ENCODE assay signal across 22 mouse cellular contexts in genomic region chr9:105739446-105739845, GRCm38 (mm10).
"Had no signal": no experiment of that assay in that cellular context is flagged by ENCODE, and none has a peak within 500 bp of the region (broad histone marks: within the 10 kb centered on the region; RNA-seq: fewer than 3 reads in every experiment).

No protein-coding gene starts in this region.

- H3K27me3 ChIP-seq: limb, embryonic 12.5 days; limb, embryonic 15.5 days; lung, embryonic 15.5 days; megakaryocyte, embryonic 14.5 days; midbrain, embryonic 13.5 days; neural tube, embryonic 13.5 days had no signal

- H3K4me3 ChIP-seq: limb, embryonic 12.5 days; limb, embryonic 15.5 days; lung, embryonic 15.5 days; megakaryocyte, embryonic 14.5 days; midbrain, embryonic 10.5 days; midbrain, embryonic 13.5 days; myocyte; neural tube, embryonic 13.5 days had no signal

- DNase-seq: kidney, postnatal 25 days; layer of hippocampus, postnatal 36 days; left cerebral cortex, postnatal 4 days; liver, postnatal 0 days; lung, postnatal 10 days; lung, postnatal 36 days; right cerebral cortex, adult 18-20 months; right cerebral cortex, postnatal 14 days; thymus, adult 18-20 months; thymus, postnatal 36 days had no signal

- H3K9me3 ChIP-seq: limb, embryonic 12.5 days; limb, embryonic 15.5 days; lung, embryonic 15.5 days; midbrain, embryonic 10.5 days; midbrain, embryonic 13.5 days; neural tube, embryonic 13.5 days had no signal

- ATAC-seq: liver, postnatal 0 days; midbrain, embryonic 13.5 days; midbrain, embryonic 16.5 days had no signal

- H3K4me2 ChIP-seq: limb, embryonic 12.5 days; limb, embryonic 15.5 days; liver, embryonic 11.5 days; lung, embryonic 15.5 days; midbrain, embryonic 13.5 days; neural tube, embryonic 13.5 days had no signal

- H3K9ac ChIP-seq: limb, embryonic 12.5 days; limb, embryonic 15.5 days; liver, embryonic 14.5 days; liver, postnatal 0 days; lung, embryonic 15.5 days; midbrain, embryonic 13.5 days; neural tube, embryonic 13.5 days had no signal

- H3K27ac ChIP-seq: kidney, postnatal 0 days; limb, embryonic 12.5 days; limb, embryonic 15.5 days; liver, embryonic 14.5 days; lung, embryonic 15.5 days; midbrain, embryonic 10.5 days; midbrain, embryonic 13.5 days; neural tube, embryonic 13.5 days had no signal

- H3K36me3 ChIP-seq: limb, embryonic 12.5 days; limb, embryonic 15.5 days; lung, embryonic 15.5 days; midbrain, embryonic 10.5 days; midbrain, embryonic 13.5 days; neural tube, embryonic 13.5 days had no signal

- H3K4me1 ChIP-seq: lung, embryonic 15.5 days; megakaryocyte, embryonic 14.5 days; midbrain, embryonic 10.5 days had no signal
